ENCODE assay signal across 7 mouse cellular contexts in genomic region chr8:71610822-71611651, GRCm38 (mm10). TPM values are rescaled to one million over a fixed set of nuclear protein-coding genes. Genes with fewer than 3 reads are reported as not detected.
DNase-seq lines count a peak whose midpoint lies in the region; ATAC-seq and TF ChIP-seq lines count a peak whose summit lies in the region.

Colgalt1 (plus strand) TSS chr8:71610998.

- peak; percentile 98 for ATAC-seq in intestine, postnatal 0 days
- ATAC-seq in midbrain, embryonic 12.5 days (ENCODE audit: low FRiP score, low read depth): peak; percentile 99

- H3K4me2 ChIP-seq in intestine, postnatal 0 days (replicated peaks; ENCODE audit: low read depth): peak within 1 kb of the TSS; percentile 84
- peak within 1 kb of the TSS; percentile 84 for H3K4me2 ChIP-seq in midbrain, embryonic 12.5 days (replicated peaks)

- WGBS in embryonic facial prominence, embryonic 10.5 days: under 1% methylated on average over 82 of the region's 82 CpGs
- WGBS in intestine, postnatal 0 days: under 1% methylated on average over 82 of the region's 82 CpGs
- WGBS in midbrain, embryonic 12.5 days: under 1% methylated on average over 82 of the region's 82 CpGs
- WGBS in small intestine, adult 2 months: under 1% methylated on average over 81 of the region's 82 CpGs

- peak within 1 kb of the TSS; percentile 96 for H3K4me3 ChIP-seq in embryonic facial prominence, embryonic 10.5 days
- peak within 1 kb of the TSS; percentile 90 for H3K4me3 ChIP-seq in intestine, postnatal 0 days (ENCODE audit: low read depth, low read length)
- H3K4me3 ChIP-seq in midbrain, embryonic 12.5 days: peak within 1 kb of the TSS; percentile 95
- peak within 1 kb of the TSS; percentile 82 for H3K4me3 ChIP-seq in small intestine, adult 2 months (ENCODE audit: low read depth, low read length)

- peak within 1 kb of the TSS; percentile 74 for H3K9ac ChIP-seq in intestine, postnatal 0 days (ENCODE audit: low read depth, low read length)
- H3K9ac ChIP-seq in midbrain, embryonic 12.5 days (replicated peaks): peak within 1 kb of the TSS; percentile 93

- DNase-seq in adrenal gland, postnatal 10 days: peak; percentile 95
- peak; percentile 98 for DNase-seq in embryonic facial prominence, embryonic 10.5 days (ENCODE audit: low spot score)
- DNase-seq in gonadal fat pad, adult 2 months (ENCODE audit: low read depth): peak; percentile 87
- DNase-seq in left cerebral cortex, postnatal 4 days: peak; percentile 97

- H3K36me3 ChIP-seq in embryonic facial prominence, embryonic 10.5 days (replicated peaks): peaks cover 35% of the 10 kb centered on the region
- H3K36me3 ChIP-seq in intestine, postnatal 0 days (ENCODE audit: control insufficient read depth, insufficient read depth): peaks cover 23% of the 10 kb centered on the region
- H3K36me3 ChIP-seq in midbrain, embryonic 12.5 days: peaks cover 20% of the 10 kb centered on the region
- H3K36me3 ChIP-seq in small intestine, adult 2 months (ENCODE audit: control insufficient read depth, insufficient read depth, low read length): peaks cover 9% of the 10 kb centered on the region; the same call in 1 of the 2 replicates

- peaks cover 25% of the 10 kb centered on the region for H3K4me1 ChIP-seq in embryonic facial prominence, embryonic 10.5 days
- no peaks in the 10 kb centered on the region; the same call in 1 of the 2 replicates for H3K4me1 ChIP-seq in intestine, postnatal 0 days (replicated peaks; ENCODE audit: control insufficient read depth, insufficient read depth, low read length)
- peaks cover 14% of the 10 kb centered on the region for H3K4me1 ChIP-seq in midbrain, embryonic 12.5 days
- H3K4me1 ChIP-seq in small intestine, adult 2 months (ENCODE audit: control insufficient read depth, insufficient read depth, insufficient read length, low read length): peaks cover 9% of the 10 kb centered on the region

- intact Hi-C loops in left cerebral cortex, postnatal 4 days (cut with DNase I): no loop called here

- no peaks in the 10 kb centered on the region for H3K9me3 ChIP-seq in embryonic facial prominence, embryonic 10.5 days
- H3K9me3 ChIP-seq in intestine, postnatal 0 days (ENCODE audit: control insufficient read depth): no peaks in the 10 kb centered on the region
- H3K9me3 ChIP-seq in midbrain, embryonic 12.5 days: no peaks in the 10 kb centered on the region

- TF ChIP-seq POLR2A in small intestine, adult 2 months (IDR thresholded peaks at IDR 0.05; ENCODE audit: low read depth, low read length): peak; percentile 31; the same call in 1 of the 2 replicates

- H3K27me3 ChIP-seq in embryonic facial prominence, embryonic 10.5 days (replicated peaks; ENCODE audit: low read depth, poor library complexity, severe bottlenecking): no peaks in the 10 kb centered on the region
- H3K27me3 ChIP-seq in intestine, postnatal 0 days (replicated peaks; ENCODE audit: control insufficient read depth, insufficient read depth, low read length): no peaks in the 10 kb centered on the region
- H3K27me3 ChIP-seq in midbrain, embryonic 12.5 days: no peaks in the 10 kb centered on the region
- no peaks in the 10 kb centered on the region for H3K27me3 ChIP-seq in small intestine, adult 2 months (ENCODE audit: control insufficient read depth, insufficient read depth, low read length)

- peak; percentile 43; the same call in 1 of the 2 replicates for TF ChIP-seq CTCF in intestine, postnatal 0 days (IDR thresholded peaks at IDR 0.05; ENCODE audit: low read depth)
- no peak for TF ChIP-seq CTCF in small intestine, adult 2 months (IDR thresholded peaks at IDR 0.05; ENCODE audit: extremely low read depth, insufficient read length, insufficient replicate concordance, low read depth, low read length)

- H3K27ac ChIP-seq in embryonic facial prominence, embryonic 10.5 days (replicated peaks): peak within 1 kb of the TSS; percentile 93
- peak within 1 kb of the TSS; percentile 68 for H3K27ac ChIP-seq in intestine, postnatal 0 days (ENCODE audit: low read depth, low read length)
- H3K27ac ChIP-seq in midbrain, embryonic 12.5 days (replicated peaks): peak within 1 kb of the TSS; percentile 84
- H3K27ac ChIP-seq in small intestine, adult 2 months (ENCODE audit: insufficient read depth, low read depth, low read length): peak within 1 kb of the TSS; percentile 46

RNA-seq across cellular contexts. Expression of gene Colgalt1, which starts in this region (rescaled TPM):
- total RNA-seq in adrenal gland, postnatal 10 days (2021): 10 to 100 TPM; 56.3 to 58.9 TPM
- polyA plus RNA-seq in embryonic facial prominence, embryonic 10.5 days (2016; fragmentation: Nextera tagmentation; extraction: Ambion mirVana): 52.1 and 53.7 TPM in 2 replicates
- polyA plus RNA-seq in gonadal fat pad, adult 2 months (2012; rRNA removed): 140 and 155 TPM in 2 replicates
- 43.3 and 44.5 TPM in 2 replicates for polyA plus RNA-seq in intestine, postnatal 0 days (2015; fragmentation: Nextera tagmentation; extraction: Ambion mirVana)
- total RNA-seq in left cerebral cortex, postnatal 4 days (2021): 10 to 100 TPM; 88.2 to 88.6 TPM
- 52.1 and 56.2 TPM in 2 replicates for polyA plus RNA-seq in midbrain, embryonic 12.5 days (2016; fragmentation: Nextera tagmentation; extraction: Ambion mirVana)
- 52.4 and 59.8 TPM in 2 replicates for polyA plus RNA-seq in small intestine, adult 2 months (2012; rRNA removed)

Comparison
In these comparisons a context has a peak if more than half of its experiments do, and no peak if none do; other contexts are left out.
1. Peak in every context shown above with its lines: DNase-seq, ATAC-seq, H3K4me3 ChIP-seq and H3K27ac ChIP-seq.